Mouse (Mus musculus): Measurements from ENCODE around the gene Gm17175. TPM values are rescaled to one million over a fixed set of nuclear protein-coding genes. Genes with fewer than 3 reads are reported as not detected.
"Not testable (repeated sequence)": the region's sequence is repeated elsewhere in the genome, so short reads cannot be mapped to it uniquely, and the experiment has no call there.

Gm17175 gene
- not detected in 2 replicates for polyA plus RNA-seq (2012; rRNA removed)

GRCm38 (mm10) chr14:51573963-51574362 is at the start of gene Gm17175:
TSS of gene Gm17175 (minus strand) at chr14:51574063.
- not testable (repeated sequence) for H3K4me3 ChIP-seq (ENCODE audit: insufficient read depth, low read depth, low read length); DNase-seq; H3K36me3 ChIP-seq (ENCODE audit: control insufficient read depth, insufficient read depth, low read length); H3K27ac ChIP-seq (ENCODE audit: insufficient read depth, low read depth, low read length); H3K4me1 ChIP-seq (ENCODE audit: control insufficient read depth, insufficient read depth, low read length); H3K27me3 ChIP-seq (replicated peaks; ENCODE audit: control insufficient read depth, insufficient read depth, low read length)
- 96% methylated on average over 2 of the region's 2 CpGs for whole genome bisulfite sequencing

- WGBS: 89% methylated on average over 1 of the region's 1 CpGs
- Histone ChIP-seq H3K4me1 (ENCODE audit: control insufficient read depth, insufficient read depth, low read length) (no peaks in the 10 kb centered on the region), H3K36me3 (ENCODE audit: control insufficient read depth, insufficient read depth, low read length) (no peaks in the 10 kb centered on the region), H3K4me3 (ENCODE audit: insufficient read depth, low read depth, low read length) (no peak within 1 kb of the TSS), H3K27ac (ENCODE audit: insufficient read depth, low read depth, low read length) (no peak within 1 kb of the TSS), H3K27me3 (replicated peaks; ENCODE audit: control insufficient read depth, insufficient read depth, low read length) (no peaks in the 10 kb centered on the region)
- TF ChIP-seq CTCF (conservative IDR thresholded peaks at IDR 0.05; ENCODE audit: insufficient read depth, insufficient read length, low read depth, low read length) (no peak), POLR2A (IDR thresholded peaks at IDR 0.05; ENCODE audit: low read depth, low read length) (no peak)
- DNase-seq: no peak
Observed at GRCm38 (mm10) chr14:51611210-51611609, 37.3 kb upstream of the Gm17175 start, which contains the start of gene Gm17078. TSS of gene Gm17078 (minus strand) at chr14:51611310.

- not testable (repeated sequence) for H3K36me3 ChIP-seq (ENCODE audit: control insufficient read depth, insufficient read depth, low read length); DNase-seq; H3K27ac ChIP-seq (ENCODE audit: insufficient read depth, low read depth, low read length); H3K27me3 ChIP-seq (replicated peaks; ENCODE audit: control insufficient read depth, insufficient read depth, low read length); H3K4me3 ChIP-seq (ENCODE audit: insufficient read depth, low read depth, low read length); H3K4me1 ChIP-seq (ENCODE audit: control insufficient read depth, insufficient read depth, low read length)
- 91% methylated on average over 4 of the region's 4 CpGs for whole genome bisulfite sequencing
Observed at GRCm38 (mm10) chr14:51592039-51592438, 18.2 kb upstream of the Gm17175 start, which contains the start of gene Gm17174. TSS of gene Gm17174 (minus strand) at chr14:51592139.

- WGBS: 89% methylated on average over 4 of the region's 4 CpGs
- TF ChIP-seq CTCF (conservative IDR thresholded peaks at IDR 0.05; ENCODE audit: insufficient read depth, insufficient read length, low read depth, low read length): no peak
- no peak for TF ChIP-seq POLR2A (IDR thresholded peaks at IDR 0.05; ENCODE audit: low read depth, low read length)
- Histone ChIP-seq H3K27ac (ENCODE audit: insufficient read depth, low read depth, low read length) (no peak within 1 kb of the TSS), H3K27me3 (replicated peaks; ENCODE audit: control insufficient read depth, insufficient read depth, low read length) (no peaks in the 10 kb centered on the region), H3K4me3 (ENCODE audit: insufficient read depth, low read depth, low read length) (no peak within 1 kb of the TSS), H3K36me3 (ENCODE audit: control insufficient read depth, insufficient read depth, low read length) (no peaks in the 10 kb centered on the region), H3K4me1 (ENCODE audit: control insufficient read depth, insufficient read depth, low read length) (no peaks in the 10 kb centered on the region)
- DNase-seq: no peak
Observed at GRCm38 (mm10) chr14:51552490-51552889, 21.4 kb downstream of the Gm17175 start, which contains the start of gene Gm5622. TSS of gene Gm5622 (plus strand) at chr14:51552790.

Other genes with a start within 250 kb of the Gm17175 start
- not detected in 2 replicates for gene Gm7247, start 212.3 kb downstream of the Gm17175 start, polyA plus RNA-seq (2012; rRNA removed)
- not detected in 2 replicates for gene Vmn2r88, start 163.2 kb downstream of the Gm17175 start, polyA plus RNA-seq (2012; rRNA removed)
- not detected in 2 replicates for gene Vmn2r89, start 122.2 kb downstream of the Gm17175 start, polyA plus RNA-seq (2012; rRNA removed)
- gene Gm5622, start 21.3 kb downstream of the Gm17175 start, polyA plus RNA-seq (2012; rRNA removed): not detected in 2 replicates
- not detected in 2 replicates for gene Gm17174, start 18.1 kb upstream of the Gm17175 start, polyA plus RNA-seq (2012; rRNA removed)
- not detected in 2 replicates for gene Gm17078, start 37.2 kb upstream of the Gm17175 start, polyA plus RNA-seq (2012; rRNA removed)
- gene Gm4181, start 61.6 kb upstream of the Gm17175 start, polyA plus RNA-seq (2012; rRNA removed): not detected in 2 replicates
- gene Gm17079, start 121.4 kb upstream of the Gm17175 start, polyA plus RNA-seq (2012; rRNA removed): not detected in 2 replicates
- gene Gm5800, start 143.1 kb upstream of the Gm17175 start, polyA plus RNA-seq (2012; rRNA removed): not detected in 2 replicates
- not detected in 2 replicates for gene Ang4, start 199.5 kb upstream of the Gm17175 start, polyA plus RNA-seq (2012; rRNA removed)
- gene AY358078, start 226.0 kb upstream of the Gm17175 start, polyA plus RNA-seq (2012; rRNA removed): not detected in 2 replicates

Data from kidney, adult 2 months (tissue).